Mouse (Mus musculus): ENCODE measurements around the gene Wwox.

The Wwox gene

DNA sequence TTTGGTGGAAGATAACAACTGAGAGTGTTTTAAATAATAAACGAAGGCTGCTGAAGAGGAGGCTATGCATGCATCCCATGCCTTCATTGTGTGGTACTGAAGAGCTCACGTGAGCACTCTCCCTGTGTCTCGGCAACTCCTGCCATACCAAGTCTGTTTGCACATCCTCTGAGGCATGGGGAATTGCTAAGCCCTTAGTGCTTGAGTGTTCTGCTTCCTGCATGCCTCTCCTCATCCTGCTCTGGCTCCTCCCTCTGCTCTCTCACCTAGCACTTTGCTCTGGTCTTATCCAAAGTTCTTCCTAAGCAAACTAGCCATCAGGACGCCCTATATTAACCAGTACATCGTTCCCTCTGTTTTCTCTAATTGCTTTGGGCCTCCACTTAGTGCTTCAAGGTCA, 463.1 kb downstream of the Wwox start:
- no peak for DNase-seq (ENCODE audit: low read depth)

DNA sequence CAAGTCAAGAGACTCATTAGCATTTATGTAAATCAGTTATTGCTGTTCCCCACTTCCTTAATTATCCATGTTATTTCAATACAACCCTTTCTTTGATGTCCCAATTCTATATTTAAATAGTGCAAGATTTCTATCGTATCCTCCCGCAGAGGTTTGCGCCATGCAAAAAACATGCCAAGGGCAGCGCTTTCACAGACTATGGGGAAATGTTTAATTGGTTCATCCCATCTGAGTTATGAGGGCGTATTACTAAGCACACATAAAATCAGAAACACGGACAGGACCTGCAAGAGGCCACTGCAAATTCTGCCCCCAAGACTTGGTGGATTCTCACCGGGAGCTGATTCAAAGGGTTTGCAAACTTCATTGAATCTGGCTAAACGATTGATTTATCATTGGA, 468.6 kb downstream of the Wwox start:
- DNase-seq (ENCODE audit: low read depth) = no peak

DNA sequence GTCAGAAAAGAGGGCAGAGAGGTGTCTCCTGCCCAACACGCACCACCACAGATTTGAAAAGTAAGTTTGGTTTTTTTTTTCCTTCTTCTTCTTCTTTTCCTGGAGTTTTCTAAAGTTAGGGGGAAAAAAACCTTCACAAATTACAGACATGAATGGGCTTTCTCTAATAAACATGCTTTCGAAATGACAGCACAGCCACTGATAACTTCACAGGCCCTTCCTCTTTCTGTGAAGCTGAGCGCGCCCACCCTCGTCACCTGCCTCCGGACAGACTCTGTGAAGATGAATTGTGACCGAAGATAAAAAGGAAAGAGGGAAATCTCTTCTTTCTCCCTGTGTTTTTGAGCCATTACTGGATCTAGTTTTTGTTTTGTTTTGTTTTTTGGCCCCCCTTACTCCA, 469.1 kb downstream of the Wwox start:
- DNase-seq (ENCODE audit: low read depth) = no peak

GRCm38 (mm10) chr8:114909146-114909545, 469.7 kb downstream of the Wwox start:
- no peak for DNase-seq (ENCODE audit: low read depth)

- DNase-seq (ENCODE audit: low read depth) = no peak
Measured at GRCm38 (mm10) chr8:114911031-114911580, 471.7 kb downstream of the Wwox start.

DNA sequence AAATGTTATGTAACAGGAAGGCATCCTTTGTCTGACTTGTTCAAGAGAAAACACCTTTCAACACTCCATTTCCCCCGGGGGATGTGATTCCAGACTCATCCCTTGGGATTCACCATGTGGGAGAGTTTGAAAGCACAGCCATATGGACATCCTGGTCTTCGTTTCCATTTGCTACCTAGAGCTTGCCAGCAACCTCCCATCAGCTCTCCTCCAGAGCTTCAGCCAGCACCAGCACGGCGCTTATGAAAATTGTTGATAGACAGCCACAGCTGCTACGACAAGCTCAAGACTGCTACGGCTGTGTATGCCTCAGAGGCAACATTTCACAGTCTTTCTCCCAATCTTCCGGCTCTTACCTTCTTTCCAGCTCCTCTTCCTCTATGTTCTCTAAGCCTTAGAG, 484.2 kb downstream of the Wwox start:
- DNase-seq (ENCODE audit: low read depth) = no peak

GRCm38 (mm10) chr8:114927412-114927811, 488.0 kb downstream of the Wwox start:
- no peak for DNase-seq (ENCODE audit: low read depth)

GRCm38 (mm10) chr8:114927917-114928316, 488.5 kb downstream of the Wwox start:
- DNase-seq (ENCODE audit: low read depth) = no peak

DNA sequence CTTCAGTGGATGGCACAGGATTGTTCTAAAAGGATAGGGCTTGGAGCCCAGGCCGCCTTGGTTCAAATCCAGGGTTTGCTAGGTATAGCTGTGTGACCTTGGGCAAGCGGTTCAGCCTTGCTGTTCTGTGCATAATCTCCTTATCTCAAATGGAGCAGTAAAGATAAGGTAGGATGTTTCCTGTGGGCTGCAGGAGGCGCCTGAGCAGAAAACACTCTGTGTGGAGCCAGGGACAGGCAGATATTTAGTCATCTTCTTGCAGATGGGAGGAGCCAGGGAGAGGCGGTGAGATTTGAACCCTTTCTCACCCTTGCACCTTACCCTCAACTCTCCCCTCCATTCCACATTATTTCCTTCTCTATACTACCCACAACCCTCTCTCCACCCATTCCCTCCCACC, 490.1 kb downstream of the Wwox start:
- no peak for DNase-seq (ENCODE audit: low read depth)

DNA sequence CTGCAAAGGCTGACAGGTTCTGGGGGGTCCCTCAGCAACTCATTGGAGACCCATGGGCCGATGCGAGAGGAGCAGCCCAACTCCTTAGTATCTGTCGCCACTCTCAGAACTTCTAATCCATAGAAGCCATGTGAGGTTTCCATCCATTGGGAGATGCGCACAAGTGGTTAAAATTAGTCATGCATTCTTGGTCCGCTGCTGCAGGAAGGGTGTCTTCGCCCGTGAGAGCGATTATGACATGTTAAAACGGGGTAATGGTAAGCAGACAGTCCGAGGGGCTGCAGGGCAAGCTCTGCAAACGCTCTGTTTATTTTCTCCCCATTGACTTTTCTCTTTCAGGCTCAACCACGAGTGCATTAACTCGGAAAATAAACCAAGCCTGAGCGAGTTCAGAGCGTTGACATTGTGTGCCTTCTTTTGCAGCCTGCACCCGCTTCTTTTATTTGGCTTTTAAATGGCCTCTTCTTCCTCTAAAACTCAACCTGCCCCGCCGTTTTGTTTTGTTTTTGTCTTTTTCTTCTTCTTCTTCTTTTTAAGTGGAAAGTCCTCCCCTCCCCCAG, 492.7 kb downstream of the Wwox start:
- no peak for DNase-seq (ENCODE audit: low read depth)

GRCm38 (mm10) chr8:114933248-114933647, 493.8 kb downstream of the Wwox start:
- no peak for DNase-seq (ENCODE audit: low read depth)

GRCm38 (mm10) chr8:114936887-114937286, 497.4 kb downstream of the Wwox start:
- DNase-seq (ENCODE audit: low read depth) = no peak

DNA sequence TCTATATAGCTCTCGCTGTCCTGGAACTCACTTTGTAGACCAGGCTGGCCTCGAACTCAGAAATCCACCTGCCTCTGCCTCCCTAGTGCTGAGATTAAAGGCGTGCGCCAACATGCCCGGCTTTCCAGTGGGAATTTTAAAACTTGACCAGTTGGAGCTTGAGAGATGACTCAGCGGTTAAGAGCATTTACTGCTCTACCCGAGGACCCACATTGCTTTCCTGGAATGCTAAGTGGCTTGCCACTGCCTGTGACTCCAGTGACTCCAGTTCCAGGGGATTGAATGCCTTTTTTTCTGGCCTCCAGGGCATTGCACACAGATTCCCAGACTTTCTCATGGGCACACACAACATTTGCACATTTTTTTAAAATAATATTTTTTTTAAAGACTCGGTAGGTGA, 499.9 kb downstream of the Wwox start:
- DNase-seq (ENCODE audit: low read depth) = no peak

- DNase-seq (ENCODE audit: low read depth) = no peak
Measured at GRCm38 (mm10) chr8:114941096-114941495, 501.6 kb downstream of the Wwox start.

- no peak for DNase-seq (ENCODE audit: low read depth)
Measured at GRCm38 (mm10) chr8:114941644-114942043, 502.2 kb downstream of the Wwox start.

DNA sequence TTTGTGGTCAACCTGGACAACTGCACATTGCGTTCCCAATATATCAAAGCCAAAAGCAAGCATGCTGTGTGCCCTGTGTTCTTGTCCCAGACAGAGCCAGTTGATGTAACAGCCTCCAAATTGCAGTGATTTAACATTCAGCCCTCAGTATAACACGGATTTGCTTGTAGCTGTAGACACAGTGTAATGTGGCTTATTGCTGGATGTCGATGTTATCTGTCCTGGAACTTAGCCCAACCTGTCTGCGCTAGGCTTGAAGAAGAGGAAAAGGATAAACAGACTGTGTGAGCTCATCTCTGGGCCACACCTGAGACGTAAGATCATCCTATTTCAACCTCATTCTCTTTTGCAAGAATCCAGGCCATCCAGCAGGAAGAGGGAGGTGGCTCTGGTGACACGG, 508.5 kb downstream of the Wwox start:
- DNase-seq (ENCODE audit: low read depth) = no peak

DNA sequence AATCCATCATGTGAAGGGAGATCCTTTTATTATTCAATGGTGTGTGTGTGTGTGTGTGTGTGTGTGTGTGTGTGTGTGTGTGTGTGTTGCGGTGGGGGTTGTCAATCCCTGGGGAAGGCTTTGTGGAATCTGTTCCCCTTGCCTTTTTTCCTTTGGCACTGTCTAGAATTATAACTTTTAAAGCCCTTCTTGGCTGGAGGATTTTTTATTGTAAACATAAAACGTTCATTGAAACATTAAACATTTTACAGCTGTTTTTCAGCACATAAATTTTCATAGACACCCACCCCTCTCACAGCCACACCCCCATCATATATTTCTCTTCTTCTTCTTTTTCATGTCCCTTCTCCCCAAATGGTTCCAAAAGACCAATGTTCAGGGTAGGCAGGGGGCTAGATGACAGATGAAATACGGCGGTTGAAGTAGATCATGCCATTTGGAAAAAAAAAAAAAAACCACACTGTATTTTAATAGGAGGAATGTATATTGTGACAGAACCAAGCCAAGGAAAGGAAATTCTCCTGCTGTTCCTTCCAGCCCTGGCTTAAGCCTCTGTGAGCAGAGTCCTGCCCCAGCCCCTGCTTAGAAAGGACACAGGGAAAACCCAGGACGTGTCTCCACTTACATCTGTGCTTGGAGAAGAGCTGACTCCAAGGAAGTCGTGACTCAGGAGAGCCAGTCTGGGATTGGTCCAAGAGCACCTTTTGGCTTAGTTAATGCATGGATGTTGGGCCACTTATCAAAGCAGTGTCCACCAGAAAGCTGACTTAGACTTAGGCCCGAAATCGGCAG, 517.1 kb downstream of the Wwox start:
- no peak for DNase-seq (ENCODE audit: low read depth)

DNA sequence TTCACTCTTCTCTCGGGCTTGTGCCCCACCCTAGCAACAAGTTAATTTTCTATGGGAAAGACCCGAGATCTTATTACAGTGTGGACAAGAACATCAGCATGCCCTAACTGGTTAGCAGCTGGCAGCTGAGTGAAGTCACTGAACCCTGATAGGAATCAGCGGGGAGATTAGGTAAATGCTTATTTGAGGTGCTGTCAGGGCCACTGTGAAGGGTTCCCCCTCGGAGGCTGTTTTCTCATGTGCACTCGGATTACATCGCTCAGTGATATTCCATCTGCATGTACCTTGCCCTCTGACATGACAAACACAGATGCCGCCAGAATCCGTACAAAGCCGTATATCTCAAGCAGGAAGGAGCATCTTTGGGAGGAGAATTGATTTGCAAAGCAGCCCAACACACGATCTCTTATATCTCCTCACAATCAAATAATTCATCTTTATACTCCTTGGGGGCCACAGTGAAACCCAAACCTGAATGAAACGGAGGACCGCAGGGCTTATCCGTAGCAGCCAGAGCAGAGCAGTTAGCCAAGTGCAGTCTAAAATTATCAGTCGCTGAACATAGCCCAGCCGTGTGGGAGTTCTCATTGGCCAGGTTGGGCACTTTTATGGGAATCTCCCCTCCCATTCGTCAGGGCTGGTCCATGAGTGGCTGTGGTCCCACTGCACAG, 519.1 kb downstream of the Wwox start:
- DNase-seq (ENCODE audit: low read depth) = no peak

DNA sequence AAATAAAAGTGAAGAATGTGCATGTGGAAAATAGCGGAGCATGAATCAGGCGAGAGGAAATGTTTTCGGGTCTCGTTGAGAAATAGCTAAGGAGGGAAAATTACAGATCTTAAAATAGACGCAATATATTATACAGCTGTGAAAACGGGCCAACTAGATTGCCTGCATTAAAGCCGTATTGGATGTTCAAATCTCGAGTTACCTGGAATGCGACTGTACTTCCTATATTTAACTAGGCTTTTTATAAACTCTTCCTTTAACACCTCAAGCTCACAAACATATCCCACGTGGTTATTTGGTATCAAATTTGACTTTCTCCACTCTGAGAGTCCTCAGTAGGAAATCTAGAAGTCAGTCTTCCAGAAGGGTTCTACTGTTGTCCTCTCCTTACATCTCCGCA, 520.0 kb downstream of the Wwox start:
- DNase-seq (ENCODE audit: low read depth) = no peak

DNA sequence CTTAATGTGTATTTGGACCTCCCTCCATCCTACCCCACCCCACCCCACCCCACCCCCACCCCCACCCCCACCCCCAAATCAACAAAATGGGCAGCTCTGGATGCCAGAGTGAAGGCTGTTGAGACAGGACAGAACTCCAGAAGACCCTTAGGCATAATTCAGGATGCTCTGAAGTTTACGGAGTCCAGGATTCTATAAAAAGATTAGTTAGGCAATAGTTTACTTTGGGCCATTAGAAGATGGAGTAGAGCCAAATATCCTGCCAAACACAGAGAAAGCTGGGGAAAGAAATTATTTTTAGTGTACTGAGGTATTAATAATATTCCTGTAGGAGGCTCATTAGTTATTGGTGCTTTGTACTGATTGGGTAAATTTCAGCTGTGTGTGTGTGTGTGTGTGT, 523.0 kb downstream of the Wwox start:
- no peak for DNase-seq (ENCODE audit: low read depth)

DNA sequence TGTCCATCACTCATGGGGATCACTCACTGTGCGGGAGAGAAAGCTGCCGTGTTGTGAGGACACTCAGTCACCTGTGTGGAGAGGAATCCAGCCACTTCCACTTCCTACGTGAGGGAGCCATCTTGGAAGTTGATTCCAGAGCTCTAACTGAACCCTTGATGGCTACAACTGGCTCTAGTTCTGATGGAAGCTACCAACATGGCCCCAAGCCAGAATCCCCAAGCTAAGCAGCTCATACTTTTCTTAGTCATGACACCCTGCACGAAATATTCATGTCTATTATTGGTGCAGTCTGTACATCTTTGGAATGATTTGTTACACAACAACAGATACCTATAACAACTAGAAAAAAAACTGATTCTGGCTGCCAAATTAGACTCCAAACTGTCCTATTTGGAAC, 523.8 kb downstream of the Wwox start:
- DNase-seq (ENCODE audit: low read depth) = no peak

DNA sequence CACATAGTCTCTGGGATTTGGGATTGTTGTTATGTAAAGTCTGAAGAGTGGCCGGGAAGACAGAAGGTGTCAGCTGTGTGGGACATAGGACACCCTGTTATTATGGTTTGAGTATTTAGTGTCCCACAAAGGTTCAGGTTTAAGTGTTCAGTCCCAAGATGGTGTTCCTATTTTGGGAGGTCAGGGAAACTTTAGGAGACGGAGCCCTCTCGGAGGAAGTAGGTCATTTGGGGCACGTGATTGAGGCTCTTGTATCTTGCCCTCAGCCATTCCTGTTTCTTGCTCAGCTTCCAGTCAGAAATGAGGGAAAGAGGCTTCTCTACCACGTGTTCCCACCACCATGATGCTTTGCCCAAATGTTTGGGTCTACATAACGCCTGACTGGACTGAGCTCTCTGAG, 524.8 kb downstream of the Wwox start:
- DNase-seq (ENCODE audit: low read depth) = no peak

DNA sequence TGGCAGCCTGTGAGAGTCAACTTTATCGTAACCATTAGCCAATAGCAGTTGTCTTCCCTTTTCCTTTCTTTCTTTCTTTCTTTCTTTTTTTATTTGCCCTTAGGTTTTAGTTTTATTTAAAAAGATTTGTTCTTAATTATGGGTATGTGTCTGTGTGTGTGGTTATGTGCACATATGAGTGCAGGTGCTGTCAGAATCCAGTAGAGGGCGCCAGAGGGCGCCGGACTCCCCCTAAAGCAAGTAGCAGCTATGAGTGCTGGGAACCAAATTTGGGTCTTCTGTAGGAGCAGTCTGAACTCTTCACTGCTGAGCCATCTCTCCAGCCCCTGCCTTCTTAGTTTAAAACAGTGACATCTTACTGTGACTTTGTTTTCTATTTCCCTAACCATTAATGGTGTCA, 529.4 kb downstream of the Wwox start:
- DNase-seq (ENCODE audit: low read depth) = no peak

Measured in 416B (cell line).